ENCODE assay signal across 8 mouse cellular contexts in genomic region chr19:60755438-60756191, GRCm38 (mm10). TPM values are rescaled to one million over a fixed set of nuclear protein-coding genes. Genes with fewer than 3 reads are reported as not detected.
A peak's percentile ranks its signal among the peaks of the same experiment; 100 is the strongest.
DNase-seq lines count a peak whose midpoint lies in the region; ATAC-seq and TF ChIP-seq lines count a peak whose summit lies in the region.

TSS of gene Nanos1 (plus strand) at chr19:60755987.

- peak; percentile 93 for ATAC-seq in erythroblast, adult 5-6 weeks (replicated peaks; ENCODE audit: low FRiP score, poor library complexity, severe bottlenecking)
- ATAC-seq in heart, embryonic 11.5 days (replicated peaks; ENCODE audit: insufficient number of reproducible peaks, low FRiP score, low TSS enrichment): peak; percentile 89
- ATAC-seq in kidney, embryonic 16.5 days (ENCODE audit: low FRiP score, low TSS enrichment): peak; percentile 95

- under 1% methylated on average over 57 of the region's 58 CpGs for WGBS in heart, embryonic 11.5 days (ENCODE audit: insufficient replicate concordance)
- under 1% methylated on average over 48 of the region's 58 CpGs for WGBS in kidney, embryonic 16.5 days

- TF ChIP-seq POLR2A in brain, embryonic 14.5 days (IDR thresholded peaks at IDR 0.05; ENCODE audit: borderline replicate concordance, extremely low read depth, insufficient read depth, insufficient read length, poor library complexity, severe bottlenecking): peak; percentile 63

- H3K36me3 ChIP-seq in heart, embryonic 11.5 days (ENCODE audit: control insufficient read depth, insufficient read depth, low read length): no peaks in the 10 kb centered on the region
- peaks cover 6% of the 10 kb centered on the region; the same call in 1 of the 2 replicates for H3K36me3 ChIP-seq in kidney, embryonic 16.5 days (ENCODE audit: insufficient read depth, low read length)

- no peak for TF ChIP-seq CTCF in brain, embryonic 14.5 days (IDR thresholded peaks at IDR 0.05; ENCODE audit: borderline replicate concordance, extremely low read depth, insufficient read depth, insufficient read length)

- peak within 1 kb of the TSS; percentile 100 for H3K4me2 ChIP-seq in heart, embryonic 11.5 days
- peak within 1 kb of the TSS; percentile 100 for H3K4me2 ChIP-seq in kidney, embryonic 16.5 days (replicated peaks; ENCODE audit: low read depth, low read length)

- H3K9ac ChIP-seq in heart, embryonic 11.5 days (ENCODE audit: low read depth, low read length): peak within 1 kb of the TSS; percentile 68
- H3K9ac ChIP-seq in kidney, embryonic 16.5 days (replicated peaks; ENCODE audit: low read length): peak within 1 kb of the TSS; percentile 69

- H3K4me3 ChIP-seq in heart, embryonic 11.5 days (ENCODE audit: low read depth, low read length): peak within 1 kb of the TSS; percentile 76
- H3K4me3 ChIP-seq in kidney, embryonic 16.5 days (ENCODE audit: low read length): peak within 1 kb of the TSS; percentile 81

- peaks cover 2% of the 10 kb centered on the region; the same call in 1 of the 2 replicates for H3K27me3 ChIP-seq in heart, embryonic 11.5 days (ENCODE audit: control insufficient read depth, insufficient read depth, low read length)
- 0 out of 2 replicates have a peak, but pooled peaks cover 4% of the 10 kb centered on the region for H3K27me3 ChIP-seq in kidney, embryonic 16.5 days (ENCODE audit: insufficient read depth, low read length)

- peaks cover 7% of the 10 kb centered on the region; the same call in 1 of the 2 replicates for H3K4me1 ChIP-seq in heart, embryonic 11.5 days (ENCODE audit: control insufficient read depth, insufficient read depth, low read length)
- peaks cover 12% of the 10 kb centered on the region for H3K4me1 ChIP-seq in kidney, embryonic 16.5 days (ENCODE audit: insufficient read depth, low read length)

- no peak within 1 kb of the TSS for H3K27ac ChIP-seq in heart, embryonic 11.5 days (ENCODE audit: low read depth, low read length)
- peak within 1 kb of the TSS; percentile 7; the same call in 1 of the 2 replicates for H3K27ac ChIP-seq in kidney, embryonic 16.5 days (ENCODE audit: low read length)

- H3K9me3 ChIP-seq in heart, embryonic 11.5 days (replicated peaks; ENCODE audit: control insufficient read depth, low read length): no peaks in the 10 kb centered on the region
- no peaks in the 10 kb centered on the region for H3K9me3 ChIP-seq in kidney, embryonic 16.5 days (ENCODE audit: low read length)

- DNase-seq in CD4-positive helper T cell, adult 2 months (ENCODE audit: low read depth, low spot score): peak; percentile 94
- DNase-seq in brain, embryonic 14.5 days (ENCODE audit: low read depth): peak; percentile 97
- DNase-seq in liver: peak; percentile 91
- peak; percentile 57 to 62 for DNase-seq in monocyte, adult 2 months (ENCODE audit: low read depth in 1 of 2, low spot score in 2 of 2)
- DNase-seq in spleen, postnatal 14 days (ENCODE audit: low spot score in 2 of 2): peak; percentile 84 to 87

RNA-seq across cellular contexts. Expression of gene Nanos1, which starts in this region (rescaled TPM):
- polyA plus RNA-seq in brain, embryonic 14.5 days (2012; rRNA removed): 16.1 and 22.9 TPM in 2 replicates
- 0.58 and 1.7 TPM in 2 replicates for total RNA-seq in erythroblast, adult 5-6 weeks (2015; ENCODE audit: low replicate concordance)
- total RNA-seq in erythroblast, adult 5-6 weeks (2017; ENCODE audit: low replicate concordance): 1.6 and 2.9 TPM in 2 replicates
- 1.3 and 1.6 TPM in 2 replicates for polyA plus RNA-seq in heart, embryonic 11.5 days (2014; fragmentation: Nextera tagmentation; extraction: Ambion mirVana)
- 0.97 and 1.0 TPM in 2 replicates for polyA plus RNA-seq in kidney, embryonic 16.5 days (2015; fragmentation: Nextera tagmentation; extraction: Ambion mirVana)
